Mouse (Mus musculus): Measurements from ENCODE around the gene Gch1. TPM values are rescaled to one million over a fixed set of nuclear protein-coding genes. Genes with fewer than 3 reads are reported as not detected.

Gch1 gene
- total RNA-seq, 2 experiments from 2014 or later: 1.7 to 1.8 TPM

DNA sequence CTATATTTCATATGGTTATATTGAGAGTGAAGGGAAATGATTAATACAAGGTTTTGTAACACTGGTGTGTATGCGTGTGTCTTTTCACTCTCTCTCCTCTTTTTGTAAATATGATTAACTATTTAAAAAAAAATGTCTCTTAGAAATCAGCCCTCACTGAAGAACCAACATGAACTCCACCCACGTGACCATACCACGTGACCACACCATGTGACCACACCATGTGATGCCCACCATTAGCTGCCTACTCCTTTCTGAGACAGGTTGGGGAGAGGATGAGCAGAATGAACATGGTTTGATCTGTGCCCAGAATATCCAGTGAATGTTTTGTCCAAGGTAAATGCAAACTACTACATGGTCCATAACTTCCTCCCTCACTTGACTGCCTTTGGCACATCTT lies 83.5 kb downstream of the Gch1 start:
- intact Hi-C loops (cut with DNase I; ENCODE audit: low total_unique reads): no loop called here
- DNase-seq: no peak

DNA sequence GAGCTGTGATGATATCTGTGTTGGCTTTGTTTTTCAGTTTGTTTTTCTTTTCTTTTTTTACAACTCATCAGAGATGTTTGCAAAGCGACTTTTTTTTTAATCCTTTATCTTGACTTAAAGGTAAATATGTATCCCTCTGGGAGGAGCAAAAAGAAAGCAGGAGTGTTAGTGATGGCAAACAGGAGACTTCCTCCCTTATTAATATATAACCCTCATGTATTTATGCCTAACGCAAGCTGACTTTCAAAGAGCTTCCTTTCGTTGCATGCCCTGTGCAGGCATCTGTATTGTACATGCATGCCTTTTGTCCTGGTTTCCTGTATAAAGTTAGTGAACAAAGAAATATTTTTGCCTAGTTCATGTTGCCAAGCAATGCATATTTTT lies 84.0 kb downstream of the Gch1 start:
- intact Hi-C loops (cut with DNase I; ENCODE audit: low total_unique reads): no loop called here
- no peak for DNase-seq

DNA sequence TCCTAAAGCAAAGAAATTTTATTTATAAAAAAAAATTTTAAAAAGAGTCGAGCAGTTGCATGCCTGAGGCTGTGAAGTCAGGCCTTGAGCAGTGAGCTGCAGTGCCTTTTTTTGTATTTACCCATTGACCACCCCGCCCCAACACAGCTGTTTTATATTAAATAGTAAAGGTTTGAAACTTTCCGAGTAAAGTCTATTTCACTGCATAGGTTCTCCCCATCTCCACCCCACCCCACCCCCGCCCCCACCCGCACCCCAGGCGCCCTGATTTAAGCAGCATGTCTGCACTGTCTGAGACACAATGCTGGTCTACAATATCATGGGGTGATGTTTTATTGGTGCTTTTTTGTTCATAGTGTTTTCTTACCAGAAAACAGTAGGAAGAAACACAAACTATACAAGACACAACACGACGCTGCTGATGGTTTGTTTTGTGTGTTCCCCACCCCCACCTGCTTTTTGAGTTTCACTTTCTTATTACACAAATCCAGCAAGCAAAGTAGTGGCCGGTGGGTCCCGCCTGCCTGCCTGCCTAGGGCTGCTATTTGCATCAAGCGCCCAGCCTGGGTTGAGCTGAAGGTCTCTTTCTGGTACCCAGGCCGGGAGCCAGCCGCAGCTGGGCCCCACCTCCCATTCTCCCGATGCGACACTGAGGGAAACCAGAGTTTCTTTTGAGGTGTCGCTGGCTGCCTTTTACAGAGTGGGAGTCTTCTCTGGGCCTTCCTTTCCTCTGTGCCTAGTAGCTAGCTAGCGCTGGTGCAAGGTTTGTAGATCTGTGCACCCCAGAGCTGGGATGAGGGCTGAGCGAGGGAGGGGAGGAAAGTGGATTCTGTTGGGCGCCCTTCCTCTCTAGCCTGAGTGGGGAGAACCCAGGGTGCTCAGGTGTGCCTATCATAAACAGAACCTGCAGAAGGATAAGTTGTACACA lies 84.7 kb downstream of the Gch1 start:
- peak; percentile 25 for DNase-seq
- intact Hi-C loops (cut with DNase I; ENCODE audit: low total_unique reads): no loop called here

Other genes starting within 250 kb of the Gch1 start
- 1 to 10 TPM; 1.1 to 1.3 TPM for gene Wdhd1, start 87.4 kb upstream of the Gch1 start, total RNA-seq (2021)
- gene Socs4, start 87.5 kb upstream of the Gch1 start, total RNA-seq (2021): 1 to 10 TPM; 7.3 to 7.4 TPM
- gene Mapk1ip1l, start 108.9 kb upstream of the Gch1 start, total RNA-seq (2021): 10 to 100 TPM; 28.6 to 31.9 TPM
- gene Lgals3, start 178.3 kb upstream of the Gch1 start, total RNA-seq (2021): 1 to 10 TPM; 2.9 to 4.3 TPM
- 1 to 10 TPM; 2.3 to 3.6 TPM for gene Dlgap5, start 229.0 kb upstream of the Gch1 start, total RNA-seq (2021)

All from gastrocnemius, postnatal 14 days (tissue).